Comparison of ENCODE assay signal across 14 mouse cellular contexts in the genomic region with DNA sequence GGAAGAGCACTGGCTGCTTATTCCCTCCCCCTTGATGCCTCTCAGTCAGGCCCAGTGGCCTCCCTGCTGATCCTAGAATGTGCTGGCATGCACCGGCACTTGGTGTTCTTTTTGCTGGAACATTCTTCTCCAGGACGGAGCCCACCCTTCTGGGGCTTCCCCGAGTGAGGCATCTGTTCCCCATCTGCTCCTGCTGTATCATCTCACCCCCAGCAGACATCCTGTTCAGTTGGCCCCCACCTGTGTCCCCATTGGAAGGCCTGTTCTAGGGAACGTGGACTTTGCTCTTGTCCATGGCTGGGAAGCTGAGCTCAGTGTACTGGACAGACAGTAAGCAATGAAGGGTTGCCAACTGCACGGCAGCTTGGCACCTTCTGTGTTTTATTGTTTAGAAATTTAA. TPM values are rescaled to one million over a fixed set of nuclear protein-coding genes. Genes with fewer than 3 reads are reported as not detected.
DNase-seq lines count a peak whose midpoint lies in the region; ATAC-seq lines count a peak whose summit lies in the region.
"Had no signal": no experiment of that assay in that cellular context is flagged by ENCODE, and none has a peak within 500 bp of the region (broad histone marks: within the 10 kb centered on the region; RNA-seq: fewer than 3 reads in every experiment).

No protein-coding gene starts in this region.

- WGBS in liver, embryonic 15.5 days (ENCODE audit: insufficient replicate concordance) = 48% methylated on average over 5 of the region's 5 CpGs
- 73% methylated on average over 5 of the region's 5 CpGs for WGBS in neural tube, embryonic 15.5 days

- H3K9ac ChIP-seq in liver, embryonic 15.5 days = no peak overlapping the region
- no peak overlapping the region for H3K9ac ChIP-seq in neural tube, embryonic 15.5 days (replicated peaks)
- H3K9ac ChIP-seq: lung, embryonic 15.5 days had no signal

- no peaks in the 10 kb centered on the region for H3K27me3 ChIP-seq in liver, embryonic 15.5 days
- H3K27me3 ChIP-seq in neural tube, embryonic 15.5 days (replicated peaks) = no peaks in the 10 kb centered on the region
- H3K27me3 ChIP-seq: lung, embryonic 15.5 days had no signal

- H3K36me3 ChIP-seq in liver, embryonic 15.5 days (replicated peaks) = no peaks in the 10 kb centered on the region
- no peaks in the 10 kb centered on the region for H3K36me3 ChIP-seq in neural tube, embryonic 15.5 days
- H3K36me3 ChIP-seq: lung, embryonic 15.5 days had no signal

- peaks cover 2% of the 10 kb centered on the region for H3K4me1 ChIP-seq in liver, embryonic 15.5 days (replicated peaks)
- no peaks in the 10 kb centered on the region for H3K4me1 ChIP-seq in neural tube, embryonic 15.5 days
- H3K4me1 ChIP-seq: lung, embryonic 15.5 days had no signal

- peak overlapping the region; percentile 24; the same call in 1 of the 2 replicates for H3K27ac ChIP-seq in liver, embryonic 15.5 days (replicated peaks)
- no peak overlapping the region for H3K27ac ChIP-seq in neural tube, embryonic 15.5 days (replicated peaks)
- H3K27ac ChIP-seq: lung, embryonic 15.5 days had no signal

- no peak overlapping the region for H3K4me3 ChIP-seq in liver, embryonic 15.5 days (replicated peaks)
- H3K4me3 ChIP-seq in neural tube, embryonic 15.5 days (replicated peaks) = no peak overlapping the region
- H3K4me3 ChIP-seq: erythroblast, embryonic 14.5 days; lung, embryonic 15.5 days had no signal

- H3K9me3 ChIP-seq in liver, embryonic 15.5 days (replicated peaks) = no peaks in the 10 kb centered on the region
- no peaks in the 10 kb centered on the region for H3K9me3 ChIP-seq in neural tube, embryonic 15.5 days (replicated peaks)
- H3K9me3 ChIP-seq: lung, embryonic 15.5 days had no signal

- ATAC-seq in liver, embryonic 15.5 days (ENCODE audit: insufficient read depth) = peak; percentile 71
- no peak for ATAC-seq in neural tube, embryonic 15.5 days (ENCODE audit: low FRiP score)
- ATAC-seq: CD4-positive, CD25-positive, alpha-beta regulatory T cell, adult 4 months had no signal

- no peak overlapping the region for H3K4me2 ChIP-seq in liver, embryonic 15.5 days
- H3K4me2 ChIP-seq in neural tube, embryonic 15.5 days = no peak overlapping the region
- H3K4me2 ChIP-seq: lung, embryonic 15.5 days had no signal

- DNase-seq in heart, adult 8-10 months (ENCODE audit: low spot score) = peak; percentile 28
- no peak for DNase-seq in heart, postnatal 36 days
- peak; percentile 78 to 84 for DNase-seq in kidney, adult 8-10 months
- peak; percentile 77 to 90 for DNase-seq in kidney, postnatal 36 days
- no peak for DNase-seq in frontal cortex, postnatal 25 days (ENCODE audit: low spot score in 2 of 2)
- DNase-seq: cerebellum, adult 9-11 months; thymus, postnatal 14 days had no signal

- intact Hi-C loops in heart, postnatal 36 days (cut with DNase I) = no loop called here

RNA-seq across cellular contexts. Expression of gene Cdpf1, which starts 34.7 kb away (rescaled TPM):
- 10 to 100 TPM; 27.1 to 38.5 (median 31.0) TPM for total RNA-seq in heart, adult 8-10 months (2022)
- 10 to 100 TPM; 35.6 to 41.4 TPM for total RNA-seq in heart, postnatal 36 days (2021)
- polyA plus RNA-seq in liver, embryonic 15.5 days (2015; fragmentation: Nextera tagmentation; extraction: Ambion mirVana) = 20.9 and 21.8 TPM in 2 replicates
- polyA plus RNA-seq in neural tube, embryonic 15.5 days (2015; fragmentation: Nextera tagmentation; extraction: Ambion mirVana) = 22.3 and 25.7 TPM in 2 replicates

RNA-seq across cellular contexts. Expression of gene Ppara, which starts 42.0 kb away (rescaled TPM):
- total RNA-seq in heart, adult 8-10 months (2022) = 10 to 100 TPM; 50.2 to 79.0 (median 59.5) TPM
- total RNA-seq in heart, postnatal 36 days (2021) = 10 to 100 TPM; 39.3 to 53.4 TPM
- 23.7 and 31.9 TPM in 2 replicates for polyA plus RNA-seq in liver, embryonic 15.5 days (2015; fragmentation: Nextera tagmentation; extraction: Ambion mirVana)
- 1.5 and 2.0 TPM in 2 replicates for polyA plus RNA-seq in neural tube, embryonic 15.5 days (2015; fragmentation: Nextera tagmentation; extraction: Ambion mirVana)
- total RNA-seq: megakaryocyte, adult 5-6 weeks; neutrophil, adult 5-6 weeks had no signal
- polyA plus RNA-seq: erythroblast, embryonic 14.5 days had no signal

RNA-seq across cellular contexts. Expression of gene Pkdrej, which starts 44.8 kb away (rescaled TPM):
- 1 to 10 TPM; 3.1 to 5.4 (median 4.6) TPM for total RNA-seq in heart, adult 8-10 months (2022)
- total RNA-seq in heart, postnatal 36 days (2021) = 1 to 10 TPM; 2.7 to 3.8 TPM
- 0.08 and 0.09 TPM in 2 replicates for polyA plus RNA-seq in liver, embryonic 15.5 days (2015; fragmentation: Nextera tagmentation; extraction: Ambion mirVana)
- polyA plus RNA-seq in neural tube, embryonic 15.5 days (2015; fragmentation: Nextera tagmentation; extraction: Ambion mirVana) = 0.06 and 0.17 TPM in 2 replicates
- total RNA-seq: megakaryocyte, adult 5-6 weeks; neutrophil, adult 5-6 weeks had no signal
- polyA plus RNA-seq: CD4-positive, CD25-positive, alpha-beta regulatory T cell, adult 4 months; erythroblast, embryonic 14.5 days had no signal

RNA-seq across cellular contexts. Expression of gene Ttc38, which starts 55.3 kb away (rescaled TPM):
- total RNA-seq in heart, adult 8-10 months (2022) = 10 to 100 TPM; 17.9 to 22.2 (median 19.6) TPM
- 10 to 100 TPM; 13.9 to 21.5 TPM for total RNA-seq in heart, postnatal 36 days (2021)
- polyA plus RNA-seq in liver, embryonic 15.5 days (2015; fragmentation: Nextera tagmentation; extraction: Ambion mirVana) = 8.6 and 9.8 TPM in 2 replicates
- polyA plus RNA-seq in neural tube, embryonic 15.5 days (2015; fragmentation: Nextera tagmentation; extraction: Ambion mirVana) = 3.8 and 6.5 TPM in 2 replicates

Comparison
In these comparisons a context has a peak if more than half of its experiments do, and no peak if none do; other contexts are left out.
1. DNase-seq: peak in heart, adult 8-10 months (single experiment), kidney, adult 8-10 months (2 of 2) and kidney, postnatal 36 days (2 of 2); none in heart, postnatal 36 days (0 of 2) and frontal cortex, postnatal 25 days (0 of 2).